Mouse (Mus musculus) spleen, postnatal 36 days (tissue): ENCODE data around the gene Rap1b.

ENCODE experiments used
- DNase-seq, 2 experiments: peaks; one replicate each; pipeline ENCODE4 v3.0.0; 2022; ENCODE audit warnings: low spot score in 2 of 2, mixed read lengths in 1 of 2

The Rap1b gene

DNA sequence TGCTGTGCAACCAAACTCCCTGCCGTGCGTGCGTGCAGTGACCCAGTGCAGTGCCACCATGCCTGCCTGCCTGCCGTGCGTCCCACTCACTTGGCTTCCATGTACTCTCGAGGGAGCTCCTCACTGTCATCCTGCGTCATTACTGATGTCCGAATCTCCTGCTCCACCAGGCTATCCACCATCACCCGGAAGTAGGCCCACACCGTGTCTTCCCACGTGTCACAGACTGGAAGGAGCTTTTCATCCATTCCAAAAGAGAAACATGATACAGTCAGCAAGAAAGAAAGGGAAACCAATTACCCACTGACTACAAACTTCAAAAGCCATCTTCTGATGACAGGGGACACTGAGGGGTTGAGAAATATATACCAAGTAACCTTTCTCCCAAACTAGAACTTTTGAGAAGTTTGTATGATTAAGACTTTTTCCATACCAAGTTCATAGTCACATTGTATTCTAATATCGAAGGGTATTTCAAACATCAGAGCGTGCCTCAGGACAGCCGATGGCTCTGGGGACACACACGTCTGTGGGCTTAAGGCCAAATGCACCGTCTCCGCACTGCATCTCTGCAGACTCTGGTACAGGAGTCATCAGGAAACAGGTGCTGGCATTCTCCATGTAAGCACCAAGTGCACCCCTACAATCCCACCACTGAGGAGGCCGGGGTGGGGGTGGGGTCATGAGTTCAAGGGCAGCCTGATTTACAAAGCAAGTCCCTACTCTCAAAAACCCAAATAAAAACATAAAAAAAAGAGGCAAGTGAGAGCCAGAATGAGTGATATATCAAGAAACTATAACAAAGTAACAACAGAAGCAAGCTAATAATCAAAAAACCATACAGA, 75.3 kb downstream of the Rap1b start:
- no peak for DNase-seq

DNA sequence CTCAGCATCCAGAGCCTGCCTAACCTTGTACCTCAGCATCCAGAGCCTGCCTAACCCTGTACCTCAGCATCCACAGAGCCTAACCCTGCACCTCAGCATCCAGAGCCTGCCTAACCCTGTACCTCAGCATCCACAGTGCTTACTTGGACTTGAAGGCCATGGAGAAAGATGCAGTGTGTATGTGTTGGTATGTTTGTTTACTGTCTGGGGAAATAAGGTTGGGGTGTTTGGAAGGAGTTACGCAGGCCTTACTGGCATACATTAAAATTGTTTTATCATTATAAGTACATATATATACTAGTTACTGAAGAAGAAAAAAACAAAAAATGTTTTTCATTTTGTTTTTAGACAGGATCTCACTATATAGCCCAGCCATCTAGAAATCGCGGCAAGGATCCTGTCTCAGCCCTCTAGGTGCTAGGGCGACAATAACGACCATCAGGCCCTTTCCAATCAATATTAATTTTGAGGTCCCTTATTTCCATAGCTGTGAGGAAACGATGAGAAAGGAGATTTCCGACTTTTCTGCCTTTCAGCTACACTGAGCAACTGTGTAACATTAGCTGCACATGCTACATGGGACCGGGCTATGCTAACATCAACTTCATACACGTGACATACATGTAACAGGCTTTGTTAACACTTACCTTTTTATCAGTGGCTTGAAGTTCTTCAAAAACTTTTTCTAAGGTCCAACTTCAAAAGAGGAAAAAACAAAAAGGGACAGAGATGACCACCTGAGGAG, 76.1 kb downstream of the Rap1b start:
- DNase-seq: no peak

DNA sequence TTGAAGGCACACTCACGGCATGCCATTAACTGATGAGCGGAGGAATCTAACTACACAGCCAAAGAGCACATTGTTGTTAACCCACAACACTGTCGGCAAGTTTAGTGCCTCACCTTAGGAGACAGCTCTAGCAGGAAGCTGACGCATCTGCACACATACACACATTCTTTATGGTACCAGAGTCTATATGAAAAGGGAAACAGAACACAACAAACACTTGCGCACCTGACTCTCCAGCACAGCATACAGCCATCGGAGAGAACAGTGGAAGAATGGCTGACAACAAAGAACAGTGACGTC, 77.7 kb downstream of the Rap1b start:
- no peak for DNase-seq

DNA sequence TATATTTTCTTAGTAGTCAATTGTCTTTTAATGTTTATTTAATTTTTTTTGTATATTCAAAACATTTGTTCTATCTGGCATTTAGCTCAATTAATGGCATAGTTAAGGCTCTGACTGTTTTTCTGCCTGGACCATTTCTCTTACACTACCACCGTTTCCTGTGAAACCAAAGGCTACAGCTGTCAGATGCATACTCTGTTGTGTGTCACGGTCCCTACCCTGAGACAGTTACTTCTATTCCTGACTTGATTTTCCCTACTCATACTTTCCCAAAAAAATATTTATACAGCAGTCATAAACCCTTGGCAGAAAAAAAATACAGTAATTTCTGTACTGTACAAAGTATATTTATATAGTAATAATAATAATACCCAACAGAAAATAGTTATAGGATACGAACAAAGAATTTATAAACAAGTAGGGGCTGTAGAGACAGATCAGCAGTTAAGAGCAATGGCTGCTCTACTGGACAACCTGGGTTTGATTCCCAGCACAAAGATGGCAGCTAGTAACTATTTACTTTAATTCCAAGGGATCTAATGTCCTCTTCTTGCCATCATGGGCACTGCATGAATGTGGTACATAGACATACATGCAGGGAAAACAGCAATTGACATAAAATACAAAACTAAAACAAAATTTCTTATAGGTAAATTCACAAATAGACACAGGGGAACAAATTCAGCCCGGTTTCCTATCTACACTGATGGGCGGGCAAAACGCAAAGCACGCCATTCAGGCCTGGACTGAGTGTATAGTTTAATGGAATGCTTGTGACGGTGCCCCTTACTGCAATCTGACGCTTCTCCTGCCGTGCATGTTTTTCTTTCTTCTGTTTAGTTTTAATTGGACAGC, 78.3 kb downstream of the Rap1b start:
- no peak for DNase-seq

GRCm38 (mm10) chr10:117766896-117767160, 79.0 kb downstream of the Rap1b start:
- no peak for DNase-seq

- DNase-seq: no peak
These were observed 79.5 kb downstream of the Rap1b start for GRCm38 (mm10) chr10:117766111-117766895.

DNA sequence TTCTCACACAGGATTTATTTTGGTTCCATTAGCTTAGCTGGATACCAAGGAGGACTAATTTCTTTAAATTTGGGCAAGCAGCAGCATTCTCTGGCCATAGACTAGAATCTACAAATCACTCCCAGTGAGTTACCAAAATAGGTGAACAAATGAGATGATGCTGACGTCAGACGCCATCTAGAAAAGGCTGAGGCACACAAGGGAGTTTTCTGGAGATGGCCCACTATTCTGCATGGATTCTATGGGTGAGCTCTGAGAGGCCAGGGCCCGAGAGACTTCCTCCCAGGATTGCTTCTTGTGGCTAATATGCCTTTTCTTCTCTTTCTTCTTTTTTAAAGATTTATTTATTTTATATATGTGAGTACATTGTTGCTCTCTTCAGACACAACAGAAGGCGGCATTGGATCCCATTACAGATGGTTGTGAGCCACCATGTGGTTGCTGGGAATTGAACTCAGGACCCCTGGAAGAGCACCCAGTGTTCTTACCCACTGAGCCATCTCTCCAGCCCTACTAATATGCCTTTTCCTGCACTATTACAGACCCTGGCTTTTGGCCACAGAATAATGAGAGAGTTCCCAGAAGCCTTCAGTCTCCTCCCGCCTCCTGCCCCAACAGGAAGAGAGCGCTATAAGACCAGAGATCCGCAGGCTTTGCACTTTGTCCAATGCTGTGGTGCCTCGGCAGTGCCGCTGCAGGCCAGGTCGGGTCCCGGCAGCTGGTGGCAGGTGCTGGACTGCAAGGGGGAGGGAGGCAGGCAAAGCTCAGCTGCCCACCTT, 80.5 kb downstream of the Rap1b start:
- DNase-seq: no peak

GRCm38 (mm10) chr10:117764598-117764997, 81.2 kb downstream of the Rap1b start:
- DNase-seq: no peak
